Mouse (Mus musculus) lung, adult 2 months (tissue): Measurements from ENCODE around the gene Igfbp6.

Experiments
- CTCF ChIP-seq: fragments of 200-500 bp; IDR thresholded peaks from 2 replicates; pipeline ENCODE4 v1.5.1; 2011; ENCODE audit warnings: mild to moderate bottlenecking, low read length, control low read depth; ENCODE audit not compliant: insufficient read depth
- POLR2A ChIP-seq: fragments of 200-500 bp; IDR thresholded peaks from 2 replicates; pipeline ENCODE4 v1.6.1; 2011; ENCODE audit warnings: low read depth, mild to moderate bottlenecking, control low read depth, low read length, borderline replicate concordance; ENCODE audit errors: extremely low read depth

- no peak for TF ChIP-seq CTCF
- TF ChIP-seq POLR2A = peak; percentile 93; the same call in 1 of the 2 replicates
Observed at GRCm38 (mm10) chr15:102142914-102143912, 949 bp upstream of the Igfbp6 start.
